Mouse (Mus musculus) forebrain, postnatal 0 days (tissue): ENCODE data around the gene Slamf9. TPM values are rescaled to one million over a fixed set of nuclear protein-coding genes. Genes with fewer than 3 reads are reported as not detected.
A peak's percentile ranks its signal among the peaks of the same experiment; 100 is the strongest.

Experiments used
- ATAC-seq: fragments of 200-750 bp; cut with Nextera tagmentation; 2 replicates; pipeline ENCODE4 v1.8.0; 2017; ENCODE audit warnings: mild to moderate bottlenecking, moderate library complexity
- DNase-seq: peaks from one replicate; pipeline ENCODE4 v3.0.0-alpha.2; 2015
- H3K27ac ChIP-seq: fragments of 300-500 bp; sonication (generic); 2 replicates; pipeline ENCODE4 v1.5.1; 2014; ENCODE audit warnings: low read depth, mild to moderate bottlenecking, antibody characterized with exemption, low read length, moderate library complexity, mixed read lengths
- H3K27me3 ChIP-seq: fragments of 300-500 bp; sonication (generic); 2 replicates; pipeline ENCODE4 v1.6.1; 2014; ENCODE audit warnings: mild to moderate bottlenecking, low read length, mixed read lengths; ENCODE audit not compliant: insufficient read depth
- H3K36me3 ChIP-seq: fragments of 300-500 bp; sonication (generic); 2 replicates; pipeline ENCODE4 v1.6.1; 2014; ENCODE audit warnings: mild to moderate bottlenecking, moderate library complexity; ENCODE audit not compliant: insufficient read depth
- H3K4me1 ChIP-seq: fragments of 300-500 bp; sonication (generic); 2 replicates; pipeline ENCODE4 v1.6.1; 2014; ENCODE audit warnings: antibody characterized with exemption; ENCODE audit not compliant: insufficient read depth
- H3K4me2 ChIP-seq: fragments of 300-500 bp; sonication (generic); 2 replicates; pipeline ENCODE4 v1.6.1; 2014; ENCODE audit warnings: low read depth, mild to moderate bottlenecking, moderate library complexity
- H3K4me3 ChIP-seq: fragments of 300-500 bp; sonication (generic); 2 replicates; pipeline ENCODE4 v1.5.1; 2014; ENCODE audit warnings: low read depth, low read length, mixed read lengths
- H3K9ac ChIP-seq: fragments of 300-500 bp; sonication (generic); 2 replicates; pipeline ENCODE4 v1.6.1; 2014; ENCODE audit warnings: mild to moderate bottlenecking
- H3K9me3 ChIP-seq: fragments of 300-500 bp; sonication (generic); 2 replicates; pipeline ENCODE4 v1.6.1; 2016; ENCODE audit warnings: low read length
- CTCF ChIP-seq: sonication (generic); IDR thresholded peaks from 2 replicates; pipeline ENCODE4 v1.5.1; 2016; ENCODE audit warnings: antibody characterized with exemption, control low read depth, low read depth
- WGBS: fragments of 180-500 bp; shearing (Covaris S2); extraction: QIAGEN DNeasy Blood & Tissue Kit; methylation state at CpG from one replicate; pipeline ENCODE4 v1.1.7; 2014; 5-methylcytosine and 5-hydroxymethylcytosine counted together
- polyA plus RNA-seq: library from polyadenylated mRNA; unstranded; fragments of >200 nt; fragmentation: Nextera tagmentation; extraction: Ambion mirVana; gene quantifications from 2 replicates; pipeline ENCODE4 v1.2.1, GENCODE M21; 2015
- total RNA-seq: library from RNA; depleted of rRNA; stranded (reverse); fragments of >200 nt; gene quantifications from 2 replicates; pipeline ENCODE4 v1.2.3, GENCODE M21; 2014

The Slamf9 gene
- total and polyA plus RNA-seq, 2 experiments from 2014 or later = 0.30 to 0.43 TPM

GRCm38 (mm10) chr1:172513525-172514212, 38.5 kb downstream of the Slamf9 start:
- Histone ChIP-seq H3K9ac (no peak overlapping the region), H3K27me3 (no peaks in the 10 kb centered on the region), H3K4me2 (no peak overlapping the region), H3K4me1 (no peaks in the 10 kb centered on the region), H3K4me3 (no peak overlapping the region), H3K9me3 (no peaks in the 10 kb centered on the region), H3K27ac (no peak overlapping the region), H3K36me3 (no peaks in the 10 kb centered on the region)
- no peak for TF ChIP-seq CTCF
- 73% methylated on average over 17 of the region's 17 CpGs for WGBS
- DNase-seq (no peak), ATAC-seq (peak; percentile 53)

GRCm38 (mm10) chr1:172514213-172514529, 39.0 kb downstream of the Slamf9 start:
- Histone ChIP-seq H3K4me1 (no peaks in the 10 kb centered on the region), H3K9ac (no peak overlapping the region), H3K4me2 (no peak overlapping the region), H3K9me3 (no peaks in the 10 kb centered on the region), H3K36me3 (no peaks in the 10 kb centered on the region), H3K27me3 (no peaks in the 10 kb centered on the region), H3K27ac (no peak overlapping the region), H3K4me3 (no peak overlapping the region)
- ATAC-seq = no peak
- TF ChIP-seq CTCF = no peak
- 74% methylated on average over 4 of the region's 4 CpGs for WGBS
- no peak for DNase-seq

- Histone ChIP-seq H3K4me3 (no peak overlapping the region), H3K9me3 (no peaks in the 10 kb centered on the region), H3K36me3 (no peaks in the 10 kb centered on the region), H3K27me3 (no peaks in the 10 kb centered on the region), H3K4me2 (no peak overlapping the region), H3K9ac (no peak overlapping the region), H3K27ac (no peak overlapping the region), H3K4me1 (no peaks in the 10 kb centered on the region)
- TF ChIP-seq CTCF = no peak
- DNase-seq (no peak), ATAC-seq (no peak)
- WGBS = 81% methylated on average over 7 of the region's 7 CpGs
Observed at GRCm38 (mm10) chr1:172514551-172515268, 39.6 kb downstream of the Slamf9 start.

GRCm38 (mm10) chr1:172515396-172515795, 40.2 kb downstream of the Slamf9 start:
- no peak for DNase-seq
- H3K4me3 ChIP-seq = no peak overlapping the region
- no peak overlapping the region for H3K4me2 ChIP-seq

GRCm38 (mm10) chr1:172518013-172518412, 42.9 kb downstream of the Slamf9 start:
- DNase-seq = no peak
- WGBS = 81% methylated on average over 4 of the region's 4 CpGs

More at GRCm38 (mm10) chr1:172515396-172515795, 40.2 kb downstream of the Slamf9 start:
- TF ChIP-seq CTCF = no peak
- no peaks in the 10 kb centered on the region for H3K36me3 ChIP-seq
- no peaks in the 10 kb centered on the region for H3K4me1 ChIP-seq
- no peaks in the 10 kb centered on the region for H3K27me3 ChIP-seq
- H3K9me3 ChIP-seq = no peaks in the 10 kb centered on the region
- H3K9ac ChIP-seq = no peak overlapping the region
- 83% methylated on average over 1 of the region's 1 CpGs for WGBS
- ATAC-seq = no peak
- no peak overlapping the region for H3K27ac ChIP-seq

GRCm38 (mm10) chr1:172519644-172520043, 44.5 kb downstream of the Slamf9 start:
- no peak overlapping the region for H3K27ac ChIP-seq
- H3K27me3 ChIP-seq = no peaks in the 10 kb centered on the region
- 71% methylated on average over 6 of the region's 6 CpGs for WGBS
- H3K4me2 ChIP-seq = no peak overlapping the region
- ATAC-seq = no peak
- H3K9me3 ChIP-seq = no peaks in the 10 kb centered on the region
- no peak for DNase-seq
- H3K4me3 ChIP-seq = no peak overlapping the region
- H3K4me1 ChIP-seq = no peaks in the 10 kb centered on the region; the same call in 1 of the 2 replicates
- no peak overlapping the region for H3K9ac ChIP-seq
- no peaks in the 10 kb centered on the region for H3K36me3 ChIP-seq
- no peak for TF ChIP-seq CTCF

More at GRCm38 (mm10) chr1:172518013-172518412, 42.9 kb downstream of the Slamf9 start:
- peak; percentile 48 for TF ChIP-seq CTCF
- Histone ChIP-seq H3K27me3 (no peaks in the 10 kb centered on the region), H3K9ac (no peak overlapping the region), H3K4me2 (no peak overlapping the region), H3K4me1 (no peaks in the 10 kb centered on the region; the same call in 1 of the 2 replicates), H3K4me3 (no peak overlapping the region), H3K36me3 (no peaks in the 10 kb centered on the region), H3K9me3 (no peaks in the 10 kb centered on the region), H3K27ac (no peak overlapping the region)
- ATAC-seq = no peak
